Comparison of ENCODE assay signal across 9 mouse cellular contexts in genomic region chr17:93203076-93204031, GRCm38 (mm10). TPM values are rescaled to one million over a fixed set of nuclear protein-coding genes. Genes with fewer than 3 reads are reported as not detected.
DNase-seq lines count a peak whose midpoint lies in the region; ATAC-seq and TF ChIP-seq lines count a peak whose summit lies in the region.
"Had no signal": no experiment of that assay in that cellular context is flagged by ENCODE, and none has a peak within 500 bp of the region (broad histone marks: within the 10 kb centered on the region; RNA-seq: fewer than 3 reads in every experiment).

No protein-coding gene starts in this region.

- ATAC-seq in heart, embryonic 15.5 days (replicated peaks; ENCODE audit: insufficient number of reproducible peaks, insufficient read depth, low FRiP score, low read depth): no peak
- ATAC-seq in hindbrain, embryonic 15.5 days (ENCODE audit: low FRiP score, low read depth): peak; percentile 4
- ATAC-seq in midbrain, postnatal 0 days (ENCODE audit: low FRiP score): no peak

- peaks cover 21% of the 10 kb centered on the region for H3K4me1 ChIP-seq in heart, embryonic 15.5 days (replicated peaks)
- peaks cover 44% of the 10 kb centered on the region for H3K4me1 ChIP-seq in hindbrain, embryonic 15.5 days (replicated peaks)
- peaks cover 6% of the 10 kb centered on the region; the same call in 1 of the 2 replicates for H3K4me1 ChIP-seq in midbrain, postnatal 0 days (ENCODE audit: insufficient read depth, low read length)

- peaks cover 68% of the 10 kb centered on the region for H3K27me3 ChIP-seq in heart, embryonic 15.5 days
- peaks cover 28% of the 10 kb centered on the region for H3K27me3 ChIP-seq in hindbrain, embryonic 15.5 days
- H3K27me3 ChIP-seq in midbrain, postnatal 0 days (ENCODE audit: insufficient read depth, low read length): peaks cover 11% of the 10 kb centered on the region

- DNase-seq in heart, adult 11 months: no peak
- DNase-seq in embryo, embryonic 10 days (ENCODE audit: low spot score): peak; percentile 50
- DNase-seq in midbrain, postnatal 0 days (ENCODE audit: low spot score): peak; percentile 43
- DNase-seq in kidney, adult 8-10 months: no peak
- DNase-seq in spleen, postnatal 10 days (ENCODE audit: low spot score in 2 of 2): no peak
- no peak for DNase-seq in adrenal gland, postnatal 25 days

- no peak overlapping the region for H3K9ac ChIP-seq in heart, embryonic 15.5 days
- H3K9ac ChIP-seq in hindbrain, embryonic 15.5 days: peak overlapping the region; percentile 51
- peak overlapping the region; percentile 59 for H3K9ac ChIP-seq in midbrain, postnatal 0 days (replicated peaks; ENCODE audit: low read length, poor library complexity, severe bottlenecking)

- H3K9me3 ChIP-seq in heart, embryonic 15.5 days (replicated peaks): no peaks in the 10 kb centered on the region
- H3K9me3 ChIP-seq in hindbrain, embryonic 15.5 days: no peaks in the 10 kb centered on the region
- H3K9me3 ChIP-seq in midbrain, postnatal 0 days (ENCODE audit: low read length): no peaks in the 10 kb centered on the region

- 2% methylated on average over 34 of the region's 34 CpGs for WGBS in heart, embryonic 15.5 days
- WGBS in hindbrain, embryonic 15.5 days: under 1% methylated on average over 34 of the region's 34 CpGs
- under 1% methylated on average over 34 of the region's 34 CpGs for whole genome bisulfite sequencing in midbrain, postnatal 0 days

- H3K4me3 ChIP-seq in heart, embryonic 15.5 days: peak overlapping the region; percentile 41
- peak overlapping the region; percentile 48 for H3K4me3 ChIP-seq in hindbrain, embryonic 15.5 days
- peak overlapping the region; percentile 40 for H3K4me3 ChIP-seq in midbrain, postnatal 0 days (ENCODE audit: low read depth, low read length)

- no peaks in the 10 kb centered on the region for H3K36me3 ChIP-seq in heart, embryonic 15.5 days
- no peaks in the 10 kb centered on the region for H3K36me3 ChIP-seq in hindbrain, embryonic 15.5 days
- no peaks in the 10 kb centered on the region for H3K36me3 ChIP-seq in midbrain, postnatal 0 days (ENCODE audit: insufficient read depth, low read length)

- H3K27ac ChIP-seq in heart, embryonic 15.5 days: no peak overlapping the region
- H3K27ac ChIP-seq in hindbrain, embryonic 15.5 days (replicated peaks): peak overlapping the region; percentile 84
- H3K27ac ChIP-seq in midbrain, postnatal 0 days (ENCODE audit: low read depth, low read length): peak overlapping the region; percentile 76

- peak overlapping the region; percentile 59 for H3K4me2 ChIP-seq in heart, embryonic 15.5 days
- H3K4me2 ChIP-seq in hindbrain, embryonic 15.5 days: peak overlapping the region; percentile 74
- peak overlapping the region; percentile 78 for H3K4me2 ChIP-seq in midbrain, postnatal 0 days (ENCODE audit: low read depth, low read length, poor library complexity, severe bottlenecking)

- TF ChIP-seq CTCF in midbrain, postnatal 0 days (IDR thresholded peaks at IDR 0.05): no peak

RNA-seq across cellular contexts. Expression of gene Adcyap1, which starts 4.5 kb away (rescaled TPM):
- polyA plus RNA-seq in heart, embryonic 15.5 days (2015; fragmentation: Nextera tagmentation; extraction: Ambion mirVana): 0.28 and 0.33 TPM in 2 replicates
- 28.4 and 33.8 TPM in 2 replicates for polyA plus RNA-seq in hindbrain, embryonic 15.5 days (2015; fragmentation: Nextera tagmentation; extraction: Ambion mirVana)
- 21.0 and 34.6 TPM in 2 replicates for total RNA-seq in midbrain, postnatal 0 days (2014; rRNA removed)
- 32.8 and 34.1 TPM in 2 replicates for polyA plus RNA-seq in midbrain, postnatal 0 days (2015; fragmentation: Nextera tagmentation; extraction: Ambion mirVana)
- not detected in 2 replicates for total RNA-seq in adrenal gland, postnatal 25 days (2021)
- total RNA-seq: MEL had no signal

Comparison
In these comparisons a context has a peak if more than half of its experiments do, and no peak if none do; other contexts are left out.
1. DNase-seq: peak in embryo, embryonic 10 days (single experiment) and midbrain, postnatal 0 days (single experiment); none in heart, adult 11 months (single experiment), kidney, adult 8-10 months (0 of 2), spleen, postnatal 10 days (0 of 2) and adrenal gland, postnatal 25 days (single experiment).
2. RNA of gene Adcyap1, which starts 4.5 kb away (polyA plus RNA-seq): 32.8 to 34.1 TPM in midbrain, postnatal 0 days and 28.4 to 33.8 TPM in hindbrain, embryonic 15.5 days; 0.28 to 0.33 TPM in heart, embryonic 15.5 days; every median in the first group is over 10 times any median in the second.
3. Peak in every context shown above with its lines, with median percentiles within 50 percentile points of each other: H3K4me2 ChIP-seq and H3K4me3 ChIP-seq.